Comparison of ENCODE assay signal across 12 mouse cellular contexts in genomic region chr6:38181756-38182318, GRCm38 (mm10). TPM values are rescaled to one million over a fixed set of nuclear protein-coding genes. Genes with fewer than 3 reads are reported as not detected.
DNase-seq lines count a peak whose midpoint lies in the region; ATAC-seq lines count a peak whose summit lies in the region.
"Had no signal": no experiment of that assay in that cellular context is flagged by ENCODE, and none has a peak within 500 bp of the region (broad histone marks: within the 10 kb centered on the region; RNA-seq: fewer than 3 reads in every experiment).

No protein-coding gene starts in this region.

- H3K9me3 ChIP-seq in kidney, embryonic 16.5 days (ENCODE audit: low read length) = no peaks in the 10 kb centered on the region
- no peaks in the 10 kb centered on the region for H3K9me3 ChIP-seq in embryonic facial prominence, embryonic 15.5 days (replicated peaks)
- no peaks in the 10 kb centered on the region for H3K9me3 ChIP-seq in limb, embryonic 11.5 days (ENCODE audit: control insufficient read depth, low read length)
- peaks cover 6% of the 10 kb centered on the region; the same call in 1 of the 2 replicates for H3K9me3 ChIP-seq in stomach, embryonic 14.5 days (ENCODE audit: control insufficient read depth, low read depth, low read length)

- no peak overlapping the region for H3K4me2 ChIP-seq in kidney, embryonic 16.5 days (replicated peaks; ENCODE audit: low read depth, low read length)
- no peak overlapping the region for H3K4me2 ChIP-seq in embryonic facial prominence, embryonic 15.5 days (replicated peaks)
- H3K4me2 ChIP-seq in limb, embryonic 11.5 days (ENCODE audit: low read depth, severe bottlenecking) = no peak overlapping the region
- no peak overlapping the region for H3K4me2 ChIP-seq in stomach, embryonic 14.5 days (replicated peaks; ENCODE audit: low read depth, low read length)

- no peak for ATAC-seq in kidney, embryonic 16.5 days (ENCODE audit: low FRiP score, low TSS enrichment)
- peak; percentile 25; the same call in 1 of the 2 replicates for ATAC-seq in embryonic facial prominence, embryonic 15.5 days (ENCODE audit: insufficient number of reproducible peaks, low FRiP score, low TSS enrichment, low read depth)
- ATAC-seq in limb, embryonic 11.5 days (ENCODE audit: insufficient number of reproducible peaks, low FRiP score, low TSS enrichment, low read depth) = peak; percentile 74
- peak; percentile 42; the same call in 1 of the 2 replicates for ATAC-seq in stomach, embryonic 14.5 days (ENCODE audit: insufficient number of reproducible peaks, insufficient read depth, low FRiP score, low read depth)
- ATAC-seq: liver, postnatal 0 days had no signal

- H3K4me3 ChIP-seq in kidney, embryonic 16.5 days (ENCODE audit: low read length) = no peak overlapping the region
- H3K4me3 ChIP-seq in embryonic facial prominence, embryonic 15.5 days (replicated peaks) = no peak overlapping the region
- no peak overlapping the region for H3K4me3 ChIP-seq in limb, embryonic 11.5 days (ENCODE audit: low read depth, low read length)
- no peak overlapping the region for H3K4me3 ChIP-seq in stomach, embryonic 14.5 days (ENCODE audit: low read depth, low read length)

- WGBS in kidney, embryonic 16.5 days = 70% methylated on average over 10 of the region's 10 CpGs
- WGBS in embryonic facial prominence, embryonic 15.5 days = 72% methylated on average over 10 of the region's 10 CpGs
- 78% methylated on average over 10 of the region's 10 CpGs for WGBS in limb, embryonic 11.5 days
- 64% methylated on average over 10 of the region's 10 CpGs for WGBS in stomach, embryonic 14.5 days

- peak overlapping the region; percentile 9; the same call in 1 of the 2 replicates for H3K27ac ChIP-seq in kidney, embryonic 16.5 days (ENCODE audit: low read length)
- no peak overlapping the region for H3K27ac ChIP-seq in embryonic facial prominence, embryonic 15.5 days (replicated peaks)
- H3K27ac ChIP-seq in limb, embryonic 11.5 days (replicated peaks; ENCODE audit: low read depth, low read length) = peak overlapping the region; percentile 81; the same call in 1 of the 2 replicates
- H3K27ac ChIP-seq in stomach, embryonic 14.5 days (ENCODE audit: low read length) = peak overlapping the region; percentile 70

- DNase-seq in kidney, postnatal 36 days = no peak
- DNase-seq in limb, embryonic 11.5 days (ENCODE audit: low spot score) = no peak
- DNase-seq in cerebellum, postnatal 4 days (ENCODE audit: low spot score in 2 of 2) = no peak
- no peak for DNase-seq in right cerebral cortex, postnatal 36 days (ENCODE audit: low spot score in 2 of 2)
- DNase-seq: cerebellum, postnatal 14 days; gastrocnemius, postnatal 36 days; kidney, adult 8-10 months; liver, postnatal 0 days; thymus, postnatal 25 days had no signal

- no peak overlapping the region for H3K9ac ChIP-seq in kidney, embryonic 16.5 days (replicated peaks; ENCODE audit: low read length)
- H3K9ac ChIP-seq in embryonic facial prominence, embryonic 15.5 days = no peak overlapping the region
- H3K9ac ChIP-seq in limb, embryonic 11.5 days (ENCODE audit: low read length) = 0 out of 2 replicates have a peak overlapping the region, but pooled peaks have one; percentile 9
- no peak overlapping the region for H3K9ac ChIP-seq in stomach, embryonic 14.5 days (replicated peaks; ENCODE audit: low read depth, low read length)
- H3K9ac ChIP-seq: liver, postnatal 0 days had no signal

- H3K36me3 ChIP-seq in kidney, embryonic 16.5 days (ENCODE audit: insufficient read depth, low read length) = peaks cover 18% of the 10 kb centered on the region
- peaks cover 20% of the 10 kb centered on the region for H3K36me3 ChIP-seq in embryonic facial prominence, embryonic 15.5 days
- H3K36me3 ChIP-seq in limb, embryonic 11.5 days (ENCODE audit: control insufficient read depth, insufficient read depth, low read length) = peaks cover 4% of the 10 kb centered on the region; the same call in 1 of the 2 replicates
- H3K36me3 ChIP-seq in stomach, embryonic 14.5 days (ENCODE audit: control insufficient read depth, insufficient read depth, low read length) = peaks cover 12% of the 10 kb centered on the region

- peaks cover 18% of the 10 kb centered on the region; the same call in 1 of the 2 replicates for H3K4me1 ChIP-seq in kidney, embryonic 16.5 days (ENCODE audit: insufficient read depth, low read length)
- H3K4me1 ChIP-seq in embryonic facial prominence, embryonic 15.5 days = peaks cover 11% of the 10 kb centered on the region; the same call in 1 of the 2 replicates
- no peaks in the 10 kb centered on the region for H3K4me1 ChIP-seq in limb, embryonic 11.5 days (ENCODE audit: control insufficient read depth, insufficient read depth, low read length)
- H3K4me1 ChIP-seq in stomach, embryonic 14.5 days (ENCODE audit: control insufficient read depth, insufficient read depth, low read length) = peaks cover 10% of the 10 kb centered on the region; the same call in 1 of the 2 replicates

- H3K27me3 ChIP-seq in kidney, embryonic 16.5 days (ENCODE audit: insufficient read depth, low read length) = no peaks in the 10 kb centered on the region
- no peaks in the 10 kb centered on the region for H3K27me3 ChIP-seq in embryonic facial prominence, embryonic 15.5 days
- no peaks in the 10 kb centered on the region for H3K27me3 ChIP-seq in limb, embryonic 11.5 days (ENCODE audit: control insufficient read depth, insufficient read depth, low read length)
- H3K27me3 ChIP-seq in stomach, embryonic 14.5 days (ENCODE audit: control insufficient read depth, insufficient read depth, low read length) = no peaks in the 10 kb centered on the region

RNA-seq across cellular contexts. Expression of gene Atp6v0a4, which starts 57.5 kb away (rescaled TPM):
- polyA plus RNA-seq in kidney, embryonic 16.5 days (2015; fragmentation: Nextera tagmentation; extraction: Ambion mirVana) = 21.8 and 28.9 TPM in 2 replicates
- polyA plus RNA-seq in embryonic facial prominence, embryonic 15.5 days (2015; fragmentation: Nextera tagmentation; extraction: Ambion mirVana) = 7.3 and 7.8 TPM in 2 replicates
- polyA plus RNA-seq in limb, embryonic 11.5 days (2014; fragmentation: Nextera tagmentation; extraction: Ambion mirVana) = not detected in 2 replicates
- 3.7 and 5.0 TPM in 2 replicates for polyA plus RNA-seq in stomach, embryonic 14.5 days (2014; fragmentation: Nextera tagmentation; extraction: Ambion mirVana)
